Mouse (Mus musculus) C2C12 (cell line): ENCODE measurements around the gene Rasgef1a.

Experiments used
- CTCF ChIP-seq: IDR thresholded peaks from one replicate; pipeline ENCODE4 v1.5.1; 2011; ENCODE audit not compliant: control insufficient read depth, insufficient read depth, insufficient read length
- MYOD1 ChIP-seq: IDR thresholded peaks from one replicate; pipeline ENCODE4 v1.6.1; 2011; ENCODE audit warnings: low read depth; ENCODE audit not compliant: control insufficient read depth, insufficient read length

DNA sequence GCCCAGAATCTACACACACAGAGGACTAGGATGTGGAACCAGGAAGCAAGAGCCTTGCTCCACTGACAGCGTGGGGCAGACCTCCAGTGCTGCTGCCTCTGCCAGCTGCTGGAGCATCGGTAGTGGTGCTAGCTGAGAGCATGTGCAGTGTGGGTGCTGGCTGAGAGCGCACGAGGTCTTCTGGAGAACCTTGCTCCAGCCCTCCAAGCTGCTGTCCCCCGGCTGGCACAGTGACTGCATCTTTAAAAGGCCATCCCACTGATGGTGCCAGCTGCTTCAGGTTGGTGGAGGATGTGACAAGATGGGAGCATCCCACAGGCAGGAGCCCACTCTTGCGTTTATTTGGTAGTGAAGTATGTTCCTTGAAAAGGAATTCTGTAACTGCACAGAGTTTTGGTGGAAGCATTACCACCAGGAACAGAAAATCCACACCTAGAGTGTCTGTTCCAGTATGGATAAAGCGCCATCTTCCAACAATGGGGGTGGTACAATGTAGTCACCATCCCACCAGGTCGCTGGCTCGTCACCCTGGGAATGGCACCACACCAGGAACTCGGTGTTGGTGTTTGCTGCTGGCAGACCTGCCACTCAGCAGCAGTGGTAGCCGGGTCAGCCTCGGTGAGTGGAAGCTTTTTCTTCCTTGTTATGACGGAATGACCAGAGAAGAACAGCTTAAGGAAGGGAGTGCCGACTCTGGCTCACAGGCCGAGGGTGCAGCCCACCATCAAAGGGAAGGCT lies 11.8 kb downstream of the Rasgef1a start:
- no peak for TF ChIP-seq CTCF
- no peak for TF ChIP-seq MYOD1
